Mouse (Mus musculus) olfactory bulb, adult 2 months (tissue): ENCODE results near the gene Gon7.

Experiments used
- CTCF ChIP-seq: fragments of 200-500 bp; IDR thresholded peaks from 2 replicates; pipeline ENCODE4 v1.5.1; 2012; ENCODE audit warnings: low read depth, mild to moderate bottlenecking, low read length, moderate library complexity; ENCODE audit not compliant: insufficient read depth
- POLR2A ChIP-seq: fragments of 200-500 bp; IDR thresholded peaks from 2 replicates; pipeline ENCODE4 v1.6.1; 2012; ENCODE audit warnings: mild to moderate bottlenecking, low read depth, low read length, moderate library complexity; ENCODE audit not compliant: insufficient read depth

- no peak for TF ChIP-seq CTCF
- no peak for TF ChIP-seq POLR2A
These were observed 11.4 kb upstream of the Gon7 start for GRCm38 (mm10) chr12:102769000-102769399.
